Mouse (Mus musculus) lung, postnatal 0 days (tissue): ENCODE results near the gene Bach2.

Experiments used
- CTCF ChIP-seq: IDR thresholded peaks from 2 replicates; pipeline ENCODE4 v1.5.1; 2016; ENCODE audit warnings: antibody characterized with exemption, mild to moderate bottlenecking
- EP300 ChIP-seq: IDR thresholded peaks from 2 replicates; pipeline ENCODE4 v1.6.1; 2016; ENCODE audit warnings: antibody characterized with exemption, mild to moderate bottlenecking, control low read depth

- no peak for TF ChIP-seq CTCF
- no peak for TF ChIP-seq EP300
Observed at GRCm38 (mm10) chr4:32368345-32368744, 129.7 kb downstream of the Bach2 start.
